Mouse (Mus musculus) embryonic facial prominence, embryonic 15.5 days (tissue): ENCODE measurements at regions not wholly inside any gene's neighbourhood (a gene's known extent, or its start where the extent isn't known, plus 50 kb on each side); places are given as distances from the start of the nearest gene placed in this dataset.

Experiments
- ATAC-seq: fragments of 200-750 bp; cut with Nextera tagmentation; 2 replicates; pipeline ENCODE4 v1.8.0; 2017; ENCODE audit warnings: low read depth, moderate TSS enrichment; ENCODE audit not compliant: insufficient number of reproducible peaks, low FRiP score, low TSS enrichment
- H3K27ac ChIP-seq: fragments of 300-500 bp; sonication (generic); replicated peaks from 2 replicates; pipeline ENCODE4 v1.5.1; 2015; ENCODE audit warnings: mild to moderate bottlenecking, inconsistent platforms
- H3K27me3 ChIP-seq: fragments of 300-500 bp; sonication (generic); 2 replicates; pipeline ENCODE4 v1.6.1; 2015; ENCODE audit warnings: inconsistent platforms
- H3K36me3 ChIP-seq: fragments of 300-500 bp; sonication (generic); 2 replicates; pipeline ENCODE4 v1.6.1; 2015; ENCODE audit warnings: mild to moderate bottlenecking, inconsistent platforms
- H3K4me1 ChIP-seq: fragments of 300-500 bp; sonication (generic); 2 replicates; pipeline ENCODE4 v1.6.1; 2015; ENCODE audit warnings: inconsistent platforms
- H3K4me2 ChIP-seq: fragments of 300-500 bp; sonication (generic); replicated peaks from 2 replicates; pipeline ENCODE4 v1.6.1; 2015; ENCODE audit warnings: mild to moderate bottlenecking, inconsistent platforms
- H3K4me3 ChIP-seq: fragments of 300-500 bp; sonication (generic); replicated peaks from 2 replicates; pipeline ENCODE4 v1.5.1; 2015; ENCODE audit warnings: mild to moderate bottlenecking, inconsistent platforms
- H3K9ac ChIP-seq: fragments of 300-500 bp; sonication (generic); 2 replicates; pipeline ENCODE4 v1.6.1; 2015; ENCODE audit warnings: inconsistent platforms
- H3K9me3 ChIP-seq: fragments of 300-500 bp; sonication (generic); replicated peaks from 2 replicates; pipeline ENCODE4 v1.6.1; 2016; ENCODE audit warnings: inconsistent platforms
- WGBS: fragments of 180-500 bp; shearing (Covaris S2); methylation state at CpG from one replicate; pipeline ENCODE4 v1.1.7; 2015; 5-methylcytosine and 5-hydroxymethylcytosine counted together

DNA sequence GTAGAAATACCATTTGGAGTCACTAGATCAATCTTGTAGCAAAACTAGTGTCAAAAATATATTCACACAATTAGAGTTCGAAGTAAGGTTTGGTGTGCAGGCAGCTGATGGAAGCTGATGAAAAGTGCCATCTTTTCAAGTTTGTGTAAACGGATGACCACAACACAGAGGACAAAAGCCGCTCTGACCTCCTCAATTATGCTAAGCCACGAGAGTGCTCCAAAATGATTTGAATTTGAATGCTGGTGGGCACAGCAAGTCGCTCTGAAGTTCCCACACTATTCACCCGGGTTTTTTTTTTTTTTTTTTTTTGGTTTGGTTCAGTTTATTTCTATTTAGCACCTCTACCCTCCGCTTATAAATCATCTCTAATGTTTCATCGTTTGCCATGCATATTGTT, 68.5 kb upstream of the Pitx2 start:
- Histone ChIP-seq H3K27ac (no peak overlapping the region), H3K9me3 (no peaks in the 10 kb centered on the region), H3K4me2 (no peak overlapping the region), H3K27me3 (no peaks in the 10 kb centered on the region), H3K36me3 (no peaks in the 10 kb centered on the region), H3K4me1 (no peaks in the 10 kb centered on the region), H3K4me3 (no peak overlapping the region), H3K9ac (no peak overlapping the region)
- WGBS: 50% methylated on average over 8 of the region's 8 CpGs
- ATAC-seq: no peak

DNA sequence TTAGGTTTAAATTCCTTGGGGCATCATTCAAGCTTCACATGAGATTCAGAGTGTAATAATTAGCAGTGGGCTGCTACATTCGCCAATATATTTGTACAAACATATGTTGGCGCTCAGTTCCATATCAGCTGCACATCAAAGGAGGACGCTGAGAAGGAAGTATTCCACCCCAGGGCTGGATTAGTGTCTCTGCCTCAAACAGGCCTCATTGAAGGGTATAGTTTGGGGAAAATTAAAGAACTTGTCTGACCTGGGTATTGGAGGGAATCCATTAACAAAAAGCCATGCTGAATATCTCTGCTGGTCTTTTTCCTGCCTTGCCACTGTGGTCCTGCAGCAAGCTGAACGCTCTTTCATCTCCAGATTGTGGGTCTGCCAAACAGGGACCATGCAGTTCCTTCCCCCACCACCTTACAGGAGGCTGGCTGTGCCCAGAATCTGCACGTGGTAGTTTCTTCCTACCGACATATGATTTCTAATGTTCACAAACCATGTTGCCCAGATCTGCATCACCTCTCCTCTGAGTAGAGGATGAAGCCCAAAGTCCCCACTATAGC, 67.7 kb upstream of the Pitx2 start:
- H3K4me2 ChIP-seq: no peak overlapping the region
- no peaks in the 10 kb centered on the region for H3K9me3 ChIP-seq
- H3K36me3 ChIP-seq: no peaks in the 10 kb centered on the region
- no peak overlapping the region for H3K4me3 ChIP-seq
- no peaks in the 10 kb centered on the region for H3K4me1 ChIP-seq
- WGBS: 43% methylated on average over 6 of the region's 6 CpGs
- ATAC-seq: no peak
- H3K27me3 ChIP-seq: no peaks in the 10 kb centered on the region
- H3K9ac ChIP-seq: no peak overlapping the region
- no peak overlapping the region for H3K27ac ChIP-seq
